Mouse (Mus musculus) cerebellum, adult 8-10 months (tissue): ENCODE measurements around the gene Atp5d.

Experiments used
- DNase-seq: peaks from one replicate; pipeline ENCODE4 v3.0.0; 2022

Gene Atp5d

DNA sequence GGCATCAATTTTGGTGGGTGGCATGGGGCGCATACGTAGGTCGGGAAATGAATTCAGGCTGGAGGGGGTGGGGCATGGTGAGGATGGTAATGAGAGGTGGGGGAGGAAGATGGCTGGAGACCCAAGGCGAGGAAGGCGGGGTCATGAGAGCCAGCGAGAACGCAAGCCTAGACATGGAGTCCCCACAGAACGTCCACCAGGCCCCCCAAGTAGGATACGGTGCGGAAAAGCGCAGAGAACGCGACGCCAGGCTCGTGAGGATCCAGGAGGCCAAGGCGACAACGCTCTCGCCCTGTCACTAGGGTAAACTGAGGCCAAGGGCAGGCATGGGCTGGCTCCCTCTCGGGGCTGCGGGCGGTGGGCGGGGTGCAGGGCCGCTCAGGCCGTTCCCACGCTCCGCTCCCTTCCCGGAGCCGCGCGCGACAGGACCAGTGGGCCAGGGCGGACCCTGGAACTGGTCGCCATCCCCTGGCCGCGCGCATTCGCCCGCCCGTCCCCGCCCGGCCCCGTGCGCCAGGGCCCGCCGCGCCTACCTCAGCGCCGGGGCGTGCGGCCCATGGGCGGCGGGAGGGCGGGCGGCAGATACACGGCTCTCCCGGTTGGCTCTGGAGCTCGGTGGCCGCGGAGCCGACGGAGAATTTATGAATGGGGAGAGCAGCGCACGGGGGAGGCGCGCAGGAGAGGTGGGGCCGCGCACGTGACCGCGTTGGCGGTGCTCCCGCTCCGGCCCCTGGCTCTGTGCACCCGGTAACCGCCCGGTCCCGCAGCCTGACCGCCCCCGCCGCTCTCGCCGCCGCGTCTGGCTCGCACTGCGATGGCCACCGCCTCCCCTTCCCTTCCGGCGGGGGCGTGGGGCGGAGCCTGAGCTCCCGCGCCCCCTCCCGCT is at the start of gene Atp5d:
Atp5d (plus strand) TSS at position 80 of the 886 bp plus-strand sequence.
- DNase-seq, result peak; percentile 79

GRCm38 (mm10) chr10:80089146-80089545 is 49.3 kb upstream of the Atp5d start:
- DNase-seq, result no peak

DNA sequence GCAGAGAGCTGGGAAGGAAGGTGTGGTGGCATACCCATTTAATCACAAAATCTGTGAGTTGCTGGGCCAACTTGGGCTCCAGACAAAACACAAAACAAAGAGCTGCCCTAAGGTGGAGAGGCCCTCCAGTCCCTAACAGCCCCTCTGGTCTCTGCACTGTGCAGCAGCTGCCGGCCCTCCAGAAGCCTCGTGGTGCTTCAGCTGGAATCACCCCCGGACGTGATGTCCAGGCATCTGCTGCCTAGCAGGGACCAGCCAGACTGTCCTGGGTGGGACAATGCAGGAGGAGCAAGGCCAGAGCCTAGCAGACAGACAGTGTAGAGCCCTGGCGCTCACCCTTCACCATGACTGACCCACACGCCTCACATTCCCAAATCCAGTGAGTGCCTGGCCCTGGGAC is 46.9 kb upstream of the Atp5d start:
- DNase-seq, result no peak

DNA sequence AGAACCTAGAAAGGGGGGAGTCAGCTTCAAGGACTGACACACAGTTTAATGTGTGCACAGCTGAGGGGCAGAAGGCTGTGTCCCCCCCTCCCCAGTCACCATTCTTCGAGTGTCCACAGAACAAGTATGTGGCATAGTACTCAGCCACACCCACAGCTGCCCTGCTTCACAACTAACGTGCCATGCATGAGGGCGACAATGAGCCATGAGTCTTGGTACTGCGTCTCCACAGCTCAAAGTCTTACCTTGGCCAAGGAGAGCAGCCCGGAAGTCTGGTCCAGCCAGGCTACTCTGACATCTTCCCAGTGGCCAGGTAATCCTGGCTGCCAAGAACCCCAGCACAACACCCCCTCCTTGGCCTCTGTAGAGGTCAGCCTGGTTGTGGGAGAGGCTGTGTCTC is 45.7 kb upstream of the Atp5d start:
- DNase-seq, result no peak

DNA sequence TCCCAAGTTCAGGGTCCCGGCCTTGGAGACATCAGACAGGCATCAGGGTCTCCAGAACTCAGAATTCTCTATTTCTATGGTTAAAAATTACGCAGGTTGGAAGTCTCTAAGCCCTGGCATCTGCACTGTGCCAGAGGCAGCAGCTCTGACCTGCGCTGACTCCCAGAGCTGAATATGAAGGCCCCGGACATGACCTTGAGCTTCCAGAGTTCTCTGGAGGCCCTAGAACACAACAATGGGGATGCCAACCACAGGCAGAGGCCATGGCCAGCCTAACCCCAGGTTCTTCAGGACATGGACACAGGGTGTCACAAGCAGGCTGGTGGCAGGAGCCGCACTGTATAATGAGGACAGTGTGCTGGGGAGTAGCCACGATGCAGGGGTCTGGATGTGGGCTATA is 44.3 kb upstream of the Atp5d start:
- no peak for DNase-seq

DNA sequence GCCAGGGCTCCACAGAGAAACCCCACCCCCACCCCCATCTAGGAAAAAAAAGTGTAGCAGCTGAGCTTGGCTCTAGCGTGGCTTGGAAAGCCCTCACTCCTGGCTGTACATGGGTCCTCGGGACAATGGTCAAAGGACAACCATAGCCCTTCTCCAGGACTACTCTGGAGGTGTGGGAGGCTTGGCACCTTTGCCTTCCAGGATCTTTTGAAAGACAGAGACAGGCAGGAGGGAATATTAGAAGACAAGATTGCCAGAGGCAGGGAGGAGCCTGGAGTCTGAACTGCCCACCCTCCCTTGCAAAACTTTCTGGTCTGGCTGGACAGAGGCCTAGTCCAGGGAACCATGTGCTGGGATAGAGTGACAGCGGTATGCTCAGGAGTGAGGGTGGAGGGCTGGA is 43.7 kb upstream of the Atp5d start:
- no peak for DNase-seq

- no peak for DNase-seq
Measured at GRCm38 (mm10) chr10:80095547-80095946, 42.9 kb upstream of the Atp5d start.

DNA sequence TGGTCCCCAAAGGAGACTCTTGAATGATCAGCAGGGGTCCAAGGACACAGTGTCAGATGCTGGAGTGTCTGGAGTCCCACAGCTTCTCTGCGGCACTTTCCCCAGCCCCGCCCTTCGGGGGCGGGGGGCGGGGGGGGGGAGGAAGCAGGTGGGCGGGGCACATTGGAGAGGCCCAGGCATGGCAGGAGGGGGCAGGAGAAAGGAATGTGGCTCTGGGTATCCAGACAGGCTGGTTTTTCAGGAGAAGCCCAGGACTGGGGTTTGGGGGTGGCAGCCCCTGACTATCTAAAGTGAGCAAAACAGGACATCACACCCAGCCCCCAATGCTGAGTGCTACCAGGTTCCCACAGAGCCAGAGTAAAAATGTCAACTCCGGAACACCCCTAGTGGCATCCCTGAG is 41.2 kb upstream of the Atp5d start:
- no peak for DNase-seq

DNA sequence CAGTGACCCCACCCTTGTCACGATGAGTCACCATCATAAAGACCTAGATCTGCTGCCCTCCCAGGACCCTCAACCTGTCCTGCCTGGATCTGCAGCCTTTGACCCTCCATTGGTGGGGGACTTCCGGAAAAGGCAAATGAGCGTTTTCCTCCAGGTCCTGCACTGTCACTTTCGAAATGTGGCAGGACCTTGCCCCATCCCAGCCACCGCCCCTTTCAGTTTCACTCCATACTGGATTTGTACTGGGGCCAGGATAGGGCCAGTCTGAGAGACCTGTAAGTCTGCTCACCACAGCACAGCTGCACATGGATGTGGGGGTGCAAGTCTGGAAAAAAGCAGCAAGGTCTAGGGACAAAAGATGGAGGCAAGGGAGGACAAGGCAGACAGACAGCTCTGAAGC is 39.8 kb upstream of the Atp5d start:
- no peak for DNase-seq

DNA sequence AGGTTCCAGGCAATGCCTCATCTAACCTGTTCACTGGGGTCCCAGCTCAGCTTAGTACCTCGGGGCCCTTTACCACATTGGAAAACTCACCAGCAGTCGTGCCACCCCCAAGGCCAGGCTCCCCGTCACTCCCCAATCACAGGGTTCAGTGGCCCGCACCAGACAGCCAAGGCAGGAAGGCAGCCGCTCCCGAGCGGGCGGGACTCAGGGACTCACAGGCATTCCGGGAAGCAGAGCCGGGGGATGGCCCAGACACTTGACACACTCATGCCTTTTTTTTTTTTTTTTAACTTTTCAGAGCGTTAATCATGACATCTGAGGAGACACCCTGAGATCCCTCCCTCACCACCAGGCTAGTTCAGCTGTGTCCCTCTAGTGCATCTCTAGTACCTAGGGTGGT is 37.5 kb upstream of the Atp5d start:
- DNase-seq, result no peak

DNA sequence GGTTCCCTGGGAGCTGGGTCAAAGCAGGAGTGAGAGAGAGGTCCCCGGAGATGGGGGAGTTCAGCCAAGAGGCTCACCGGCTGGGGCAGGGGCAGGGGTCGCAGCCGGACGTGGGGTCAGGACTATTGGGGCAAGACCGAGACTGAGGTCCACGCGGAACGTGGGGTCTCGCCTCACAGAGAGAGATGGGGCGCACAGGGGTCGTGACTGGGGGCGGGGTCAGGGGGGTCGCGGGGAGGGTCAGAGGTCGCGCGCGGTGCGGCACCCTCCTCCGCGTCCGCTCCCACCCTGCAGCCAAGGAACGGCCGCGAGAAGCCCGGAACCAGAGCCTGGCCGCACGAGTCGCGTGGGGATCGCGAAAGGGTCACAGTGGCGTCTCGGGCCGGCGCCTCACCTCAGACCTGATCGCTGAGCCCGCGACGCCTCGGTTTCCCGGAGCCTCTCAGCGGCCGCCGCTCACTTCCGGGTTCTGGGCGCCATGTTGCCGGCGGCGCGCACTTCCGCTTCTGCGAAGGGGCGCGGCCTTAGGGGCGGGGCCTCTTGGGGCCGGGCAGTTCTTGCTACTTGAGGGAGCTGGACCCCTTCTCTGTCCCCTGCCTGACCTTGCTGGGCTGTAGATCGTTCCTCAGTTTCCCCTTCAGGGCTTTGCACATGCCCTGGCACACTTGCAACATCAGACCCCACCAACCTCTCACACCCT is 36.1 kb upstream of the Atp5d start:
- DNase-seq, result peak; percentile 84

DNA sequence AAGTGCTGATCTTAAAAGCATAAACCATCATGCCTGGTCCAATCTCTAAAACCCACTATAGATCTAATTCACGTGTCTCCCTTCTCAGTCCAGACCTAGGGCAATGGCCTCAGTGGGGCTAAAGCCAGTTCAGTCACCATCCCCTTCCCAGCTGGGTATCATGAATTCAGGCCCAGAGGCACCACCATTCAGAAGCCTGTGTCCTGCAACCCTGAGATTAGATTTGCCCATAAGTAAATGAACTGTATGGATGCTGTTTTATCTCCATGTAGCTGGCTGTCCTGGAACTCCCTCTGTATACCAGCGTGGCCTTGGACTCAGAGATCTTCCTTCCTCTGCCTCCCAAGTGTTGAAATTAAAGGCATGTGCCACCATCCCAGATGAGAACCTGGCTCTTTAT is 35.4 kb upstream of the Atp5d start:
- no peak for DNase-seq

DNA sequence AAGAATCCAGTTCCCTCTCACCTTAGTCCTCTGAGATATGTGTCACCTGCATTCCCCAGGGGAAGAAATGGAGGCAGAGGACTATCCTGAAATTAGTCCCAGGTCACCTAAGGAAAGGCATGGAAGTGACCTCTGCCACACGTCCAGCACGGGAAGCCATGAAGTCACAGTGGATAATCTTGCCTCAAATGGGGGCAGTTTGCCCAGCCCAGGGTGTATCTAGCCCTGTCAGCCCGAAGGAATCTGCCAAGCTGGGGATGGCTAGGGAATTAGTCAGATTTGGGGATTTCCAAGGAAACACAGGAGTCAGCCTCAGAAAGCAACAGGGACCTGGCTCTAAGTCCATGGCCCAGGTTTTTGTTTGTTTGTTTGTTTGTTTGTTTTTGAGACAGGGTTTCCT is 34.3 kb upstream of the Atp5d start:
- DNase-seq, result no peak

DNA sequence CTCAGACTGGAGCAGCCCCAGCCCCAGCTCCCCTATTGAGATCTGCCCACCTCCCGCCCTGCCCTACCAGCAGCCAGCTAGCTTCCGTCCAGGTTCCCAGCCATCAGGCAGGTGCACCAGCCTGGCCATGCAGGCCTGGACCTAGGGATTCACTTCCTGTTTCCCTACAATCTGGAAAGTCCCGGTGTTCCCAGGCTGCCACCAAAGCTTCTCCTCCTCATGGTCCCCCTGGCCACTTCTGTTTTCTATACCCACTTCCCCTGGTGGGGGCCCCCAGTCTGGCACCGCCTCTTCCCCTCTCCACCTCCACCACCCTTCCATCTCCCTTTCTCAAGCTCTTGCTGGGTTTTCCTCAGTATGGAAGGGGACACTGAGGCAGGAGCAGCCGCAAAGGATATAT is 33.0 kb upstream of the Atp5d start, which contains the start of gene Sbno2:
Sbno2 (minus strand) TSS at position 112 of the 400 bp plus-strand sequence.
- no peak for DNase-seq

- no peak for DNase-seq
Measured at GRCm38 (mm10) chr10:80105926-80106325, 32.5 kb upstream of the Atp5d start.

DNA sequence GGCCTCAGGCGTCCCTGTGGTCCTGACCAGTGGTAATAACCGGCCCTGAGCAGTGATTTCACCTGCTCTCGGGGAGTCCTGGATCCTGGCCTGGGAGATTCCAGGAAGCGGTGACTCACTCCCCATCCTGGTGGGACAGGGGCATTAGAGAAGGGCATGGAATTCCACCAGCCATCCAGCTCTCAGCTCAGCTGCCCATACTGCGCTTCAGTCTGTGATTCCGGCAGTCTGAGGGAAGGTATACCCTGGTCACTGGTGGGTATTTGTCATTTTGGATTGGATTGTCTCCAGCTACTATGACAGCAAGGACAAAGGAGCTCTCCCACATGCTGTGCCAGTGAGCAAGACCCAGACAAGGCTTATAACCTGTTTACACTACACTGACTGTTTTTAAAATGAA is 30.8 kb upstream of the Atp5d start:
- no peak for DNase-seq

DNA sequence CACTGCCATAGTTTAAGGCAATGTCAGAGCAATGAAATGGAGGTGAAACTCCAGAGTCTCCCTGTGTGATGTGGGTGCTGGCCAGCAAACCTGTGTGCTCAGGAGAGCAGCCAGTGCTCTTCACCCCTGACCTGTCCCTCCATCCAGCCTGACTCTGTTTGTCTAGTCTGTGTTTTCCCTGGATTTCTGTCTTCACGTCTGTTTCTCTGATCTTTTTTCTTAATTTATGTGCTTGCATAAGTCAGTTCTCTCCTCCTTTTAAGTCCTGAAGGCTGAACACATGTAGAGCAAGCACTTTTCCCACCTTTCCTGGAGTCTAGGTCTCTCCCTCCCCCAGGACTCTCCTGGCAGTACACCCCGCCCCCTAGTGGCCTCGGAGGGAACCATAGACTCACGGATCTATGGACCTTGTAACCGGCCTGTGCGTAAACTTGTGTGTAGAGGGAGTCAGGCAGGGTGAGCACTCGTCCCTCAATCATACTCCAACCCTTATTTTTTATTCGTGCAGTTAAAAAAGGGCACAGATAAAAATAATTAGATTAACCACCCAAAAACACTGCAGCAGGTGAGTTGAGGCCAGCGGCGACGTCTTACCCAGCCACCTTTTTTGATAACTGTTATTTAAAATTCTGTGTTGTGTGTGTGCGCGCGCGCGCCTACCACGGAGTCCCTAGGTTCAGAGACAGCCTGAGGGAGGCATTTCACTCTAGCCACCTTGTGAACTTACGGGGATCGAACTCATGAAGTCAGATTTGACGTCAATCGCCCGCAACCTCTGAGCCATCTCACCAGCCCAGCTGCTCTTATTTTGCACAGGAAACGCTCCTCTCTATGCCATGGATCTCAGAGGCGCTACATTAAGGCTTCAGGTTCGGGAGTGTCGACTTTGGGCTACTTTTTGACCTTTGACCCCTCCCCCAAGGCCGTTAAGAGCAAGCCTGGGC is 23.8 kb upstream of the Atp5d start:
- DNase-seq, result peak; percentile 92

GRCm38 (mm10) chr10:80115290-80115943 is 23.0 kb upstream of the Atp5d start, which contains the start of gene Stk11:
Gene Stk11, plus strand, starts transcription at chr10:80115803.
- peak; percentile 98 for DNase-seq

DNA sequence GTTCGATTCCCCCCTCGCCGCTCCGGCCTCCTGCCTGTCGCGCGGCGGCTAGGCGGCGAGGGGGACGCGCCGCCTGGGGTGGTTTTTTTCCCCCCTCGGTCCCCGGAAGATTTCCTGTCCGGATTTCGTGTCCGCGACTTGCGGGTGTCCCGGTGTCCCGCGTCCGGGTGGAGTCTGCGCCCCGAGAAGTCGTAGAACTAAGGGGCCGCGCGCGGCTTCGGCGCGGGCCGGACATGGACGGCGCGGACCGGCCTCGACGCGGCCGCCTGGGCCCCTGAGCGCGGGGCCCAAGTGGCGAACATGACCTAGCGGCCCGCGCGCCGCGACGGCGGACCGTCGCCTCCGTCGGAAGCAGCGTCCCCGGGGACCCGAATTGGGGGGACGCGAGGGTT is 22.5 kb upstream of the Atp5d start:
- DNase-seq, result no peak

- peak; percentile 48 for DNase-seq
Measured at GRCm38 (mm10) chr10:80116563-80116926, 21.9 kb upstream of the Atp5d start.

DNA sequence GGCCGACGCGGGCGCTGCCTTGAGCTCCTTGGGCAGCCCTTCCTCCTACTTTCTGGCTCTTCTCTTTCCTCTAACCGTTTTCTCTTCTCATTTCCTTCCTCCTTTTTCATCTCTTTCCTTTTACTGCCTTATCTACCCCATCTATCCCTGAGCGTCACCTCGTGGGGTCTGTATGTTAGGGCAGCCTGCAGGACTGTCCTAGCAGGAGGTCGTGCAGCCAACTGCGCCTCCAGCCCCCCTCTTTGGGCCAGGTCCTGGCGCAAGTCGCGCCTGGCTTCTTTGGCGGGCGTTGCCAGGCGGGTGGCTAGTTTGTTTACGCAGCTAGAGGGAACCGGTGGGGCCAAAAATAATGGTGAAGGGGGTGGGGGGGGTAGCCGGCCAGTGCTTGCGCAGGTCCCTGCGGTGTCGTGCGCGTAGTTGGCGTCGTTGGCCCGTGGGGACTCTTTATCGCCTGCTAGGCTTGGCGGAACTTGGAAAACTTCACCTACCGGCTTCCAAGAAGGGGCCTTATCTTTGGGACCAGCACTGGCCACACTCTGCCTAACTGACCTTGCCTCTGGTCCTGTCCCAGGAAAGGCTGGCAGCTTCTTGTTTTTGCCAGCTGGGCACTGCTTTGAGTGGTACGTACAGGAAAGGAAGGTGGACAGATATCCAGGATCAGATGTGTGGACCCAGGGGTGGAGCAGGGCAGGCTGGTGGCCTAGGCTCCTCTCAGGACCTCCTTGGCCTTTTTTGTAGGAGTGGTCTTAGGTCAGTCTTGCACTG is 21.3 kb upstream of the Atp5d start:
- no peak for DNase-seq

GRCm38 (mm10) chr10:80117736-80118135 is 20.7 kb upstream of the Atp5d start:
- DNase-seq, result no peak
